Mouse (Mus musculus) embryonic facial prominence, embryonic 13.5 days (tissue): ENCODE data around the gene Ift80. TPM values are rescaled to one million over a fixed set of nuclear protein-coding genes. Genes with fewer than 3 reads are reported as not detected.
A peak's percentile ranks its signal among the peaks of the same experiment; 100 is the strongest.

ENCODE experiments used
- ATAC-seq: fragments of 200-750 bp; cut with Nextera tagmentation; 2 replicates; pipeline ENCODE4 v1.8.0; 2017; ENCODE audit warnings: low read depth; ENCODE audit not compliant: insufficient number of reproducible peaks, insufficient read depth, low FRiP score, low TSS enrichment
- H3K27ac ChIP-seq: fragments of 300-500 bp; sonication (generic); 2 replicates; pipeline ENCODE4 v1.5.1; 2015; ENCODE audit warnings: moderate library complexity, mild to moderate bottlenecking, inconsistent platforms
- H3K27me3 ChIP-seq: fragments of 300-500 bp; sonication (generic); 2 replicates; pipeline ENCODE4 v1.6.1; 2015; ENCODE audit warnings: mild to moderate bottlenecking, inconsistent platforms
- H3K36me3 ChIP-seq: fragments of 300-500 bp; sonication (generic); 2 replicates; pipeline ENCODE4 v1.6.1; 2015; ENCODE audit warnings: mild to moderate bottlenecking, inconsistent platforms
- H3K4me1 ChIP-seq: fragments of 300-500 bp; sonication (generic); 2 replicates; pipeline ENCODE4 v1.6.1; 2015; ENCODE audit warnings: inconsistent platforms
- H3K4me2 ChIP-seq: fragments of 300-500 bp; sonication (generic); 2 replicates; pipeline ENCODE4 v1.6.1; 2015; ENCODE audit warnings: moderate library complexity, mild to moderate bottlenecking, inconsistent platforms
- H3K4me3 ChIP-seq: fragments of 300-500 bp; sonication (generic); 2 replicates; pipeline ENCODE4 v1.5.1; 2015; ENCODE audit warnings: mild to moderate bottlenecking, inconsistent platforms
- H3K9ac ChIP-seq: fragments of 300-500 bp; sonication (generic); 2 replicates; pipeline ENCODE4 v1.6.1; 2015; ENCODE audit warnings: mild to moderate bottlenecking, inconsistent platforms
- H3K9me3 ChIP-seq: fragments of 300-500 bp; sonication (generic); 2 replicates; pipeline ENCODE4 v1.6.1; 2016; ENCODE audit warnings: inconsistent platforms
- WGBS: fragments of 180-500 bp; shearing (Covaris S2); methylation state at CpG from one replicate; pipeline ENCODE4 v1.1.7; 2015; ENCODE audit warnings: mixed read lengths; 5-methylcytosine and 5-hydroxymethylcytosine counted together
- polyA plus RNA-seq: library from polyadenylated mRNA; unstranded; fragments of >200 nt; fragmentation: Nextera tagmentation; extraction: Ambion mirVana; gene quantifications from 2 replicates; pipeline ENCODE4 v1.2.1, GENCODE M21; 2015

Ift80 gene
- polyA plus RNA-seq, 1 experiment from 2014 or later: 18.6 TPM

DNA sequence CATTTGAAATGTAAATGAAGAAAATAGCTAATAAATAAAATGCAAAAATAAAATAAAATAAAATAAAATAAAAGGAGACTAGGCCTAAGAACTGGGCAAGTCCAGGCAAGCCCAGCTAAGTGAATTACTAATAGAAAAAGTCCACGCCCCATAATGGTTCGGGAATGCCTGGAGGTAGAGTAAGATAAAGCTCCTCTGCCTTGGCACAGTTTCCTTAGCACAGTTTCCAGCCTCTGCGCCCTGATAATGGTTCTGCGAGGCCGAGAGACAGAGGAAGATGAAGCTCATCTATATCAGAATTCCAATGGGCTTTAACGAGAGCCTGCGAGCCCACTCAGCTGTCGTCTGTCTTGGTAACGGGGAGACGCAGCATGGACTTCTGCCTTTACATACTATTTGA is 25.2 kb downstream of the Ift80 start:
- no peak for ATAC-seq
- Histone ChIP-seq H3K27ac (no peak overlapping the region), H3K9me3 (no peaks in the 10 kb centered on the region), H3K4me2 (no peak overlapping the region), H3K27me3 (no peaks in the 10 kb centered on the region), H3K9ac (no peak overlapping the region), H3K4me1 (peaks cover 15% of the 10 kb centered on the region), H3K4me3 (no peak overlapping the region), H3K36me3 (peaks cover 7% of the 10 kb centered on the region)
- WGBS: 88% methylated on average over 10 of the region's 10 CpGs

DNA sequence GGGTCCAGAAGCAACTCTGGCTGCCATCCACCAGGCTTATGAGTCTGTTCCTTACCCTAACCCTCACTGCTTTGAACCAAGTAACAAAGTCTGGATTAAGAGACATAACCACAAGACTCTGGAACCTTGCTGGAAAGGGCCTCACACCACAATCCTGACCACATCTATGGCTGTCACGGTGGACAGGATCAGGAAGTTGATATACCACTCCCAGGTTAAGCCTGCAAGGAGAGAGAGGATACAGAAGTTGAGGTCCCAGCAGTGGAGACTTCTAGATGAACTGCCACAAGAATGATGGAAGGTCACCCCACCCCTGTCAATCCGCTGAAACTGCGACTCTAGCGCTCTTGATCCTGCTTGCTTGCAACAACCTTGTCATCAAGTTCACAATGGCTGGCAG is 26.7 kb downstream of the Ift80 start:
- Histone ChIP-seq H3K27ac (no peak overlapping the region), H3K4me3 (no peak overlapping the region), H3K4me1 (peaks cover 15% of the 10 kb centered on the region), H3K36me3 (peaks cover 7% of the 10 kb centered on the region), H3K9ac (no peak overlapping the region), H3K4me2 (no peak overlapping the region), H3K27me3 (no peaks in the 10 kb centered on the region), H3K9me3 (no peaks in the 10 kb centered on the region)
- no peak for ATAC-seq
- WGBS: 90% methylated on average over 4 of the region's 4 CpGs

DNA sequence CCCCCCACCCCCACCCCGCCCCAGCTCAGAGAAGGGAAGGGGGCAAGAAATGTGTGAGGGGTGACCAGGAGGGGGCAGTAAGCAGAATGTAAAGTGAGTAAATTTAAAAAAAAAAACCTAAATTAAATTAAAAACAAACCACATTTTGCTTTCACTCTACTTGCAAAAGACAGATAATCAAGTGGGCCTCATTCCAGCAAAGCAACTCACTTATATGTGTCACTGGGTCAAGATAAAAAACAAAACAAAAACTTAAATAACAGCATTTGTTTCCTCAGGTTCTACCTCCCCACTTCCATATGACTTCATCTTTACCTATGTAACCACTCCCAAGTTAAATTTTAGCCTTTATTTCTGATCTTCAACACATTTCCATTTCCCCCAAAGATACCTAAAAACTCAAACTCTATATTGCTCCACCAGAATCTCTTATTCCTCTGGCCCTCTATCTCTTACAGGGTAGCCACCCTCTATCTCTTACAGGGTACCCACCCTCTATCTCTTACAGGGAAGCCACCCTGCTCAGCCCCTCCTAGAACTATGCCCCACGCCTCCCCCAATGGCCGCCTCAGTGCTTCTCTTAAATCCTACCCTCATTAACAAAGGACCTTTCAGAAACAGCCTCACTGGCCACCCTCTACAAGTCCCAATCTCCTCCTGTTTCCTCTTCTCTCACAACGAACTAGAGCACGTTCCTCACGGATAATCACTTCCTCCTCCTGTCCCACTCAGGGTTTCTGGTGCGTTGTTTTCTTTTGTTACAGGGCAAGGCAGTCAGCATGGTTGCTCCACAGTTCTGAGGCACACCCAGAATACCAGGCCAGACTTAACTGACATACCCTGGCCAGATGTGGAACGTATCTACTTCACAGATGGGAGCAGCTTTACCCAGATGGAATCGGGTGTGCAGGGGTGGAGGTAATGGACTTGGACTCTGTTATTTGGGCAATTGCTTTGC is 28.6 kb downstream of the Ift80 start:
- ATAC-seq: no peak
- Histone ChIP-seq H3K9me3 (no peaks in the 10 kb centered on the region), H3K27me3 (no peaks in the 10 kb centered on the region), H3K4me1 (peaks cover 15% of the 10 kb centered on the region), H3K4me2 (no peak overlapping the region), H3K36me3 (0 out of 2 replicates have a peak, but pooled peaks cover 4% of the 10 kb centered on the region), H3K27ac (peak overlapping the region; percentile 39), H3K4me3 (no peak overlapping the region), H3K9ac (no peak overlapping the region)
- 42% methylated on average over 9 of the region's 9 CpGs for WGBS

DNA sequence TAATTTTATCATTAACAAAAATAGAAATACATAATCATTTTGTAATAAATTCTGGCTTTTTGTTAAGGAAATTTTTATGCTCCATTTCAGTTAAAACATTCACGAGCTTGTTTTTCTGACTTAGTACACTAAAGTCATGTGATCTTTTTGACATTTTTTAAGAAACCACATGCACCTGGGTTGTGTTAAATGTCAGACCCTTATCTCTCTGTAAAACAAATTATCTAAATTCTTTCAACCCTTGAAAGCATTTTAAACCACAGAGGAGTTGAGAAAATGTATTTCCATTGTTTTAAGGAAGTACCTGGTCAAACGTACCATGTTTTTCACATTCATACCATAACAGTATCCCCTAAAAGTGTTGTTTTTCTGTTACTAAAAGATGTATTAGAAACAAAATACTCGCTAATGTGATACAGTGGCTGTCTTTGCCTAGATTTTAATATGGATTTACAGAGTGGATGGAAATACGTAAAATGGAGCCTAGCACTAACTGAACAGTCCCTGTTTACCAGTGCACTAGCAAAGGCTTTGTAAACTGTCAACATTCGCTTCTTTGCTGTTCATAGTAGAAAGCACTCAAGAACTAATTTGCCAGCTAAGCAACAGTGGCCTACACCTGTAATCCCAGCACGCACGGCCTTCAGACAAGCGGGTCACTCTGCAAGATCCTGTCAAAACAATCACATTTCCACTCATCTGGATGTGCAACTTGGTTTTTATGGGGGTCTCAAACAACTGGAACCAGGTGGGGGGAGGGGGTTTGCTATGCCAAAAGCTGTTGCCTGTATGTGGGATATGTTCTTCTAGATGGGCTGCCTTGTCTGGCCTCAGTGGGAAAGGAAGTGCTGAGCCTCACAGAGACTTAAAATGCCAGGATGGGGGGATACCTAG is 29.5 kb downstream of the Ift80 start:
- no peak for ATAC-seq
- H3K9ac ChIP-seq: no peak overlapping the region
- H3K9me3 ChIP-seq: no peaks in the 10 kb centered on the region
- no peak overlapping the region for H3K4me2 ChIP-seq
- no peaks in the 10 kb centered on the region for H3K27me3 ChIP-seq
- no peak overlapping the region for H3K4me3 ChIP-seq
- peak overlapping the region; percentile 28 for H3K27ac ChIP-seq
- H3K4me1 ChIP-seq: peaks cover 15% of the 10 kb centered on the region
- H3K36me3 ChIP-seq: 0 out of 2 replicates have a peak, but pooled peaks cover 4% of the 10 kb centered on the region
- WGBS: 73% methylated on average over 8 of the region's 8 CpGs

DNA sequence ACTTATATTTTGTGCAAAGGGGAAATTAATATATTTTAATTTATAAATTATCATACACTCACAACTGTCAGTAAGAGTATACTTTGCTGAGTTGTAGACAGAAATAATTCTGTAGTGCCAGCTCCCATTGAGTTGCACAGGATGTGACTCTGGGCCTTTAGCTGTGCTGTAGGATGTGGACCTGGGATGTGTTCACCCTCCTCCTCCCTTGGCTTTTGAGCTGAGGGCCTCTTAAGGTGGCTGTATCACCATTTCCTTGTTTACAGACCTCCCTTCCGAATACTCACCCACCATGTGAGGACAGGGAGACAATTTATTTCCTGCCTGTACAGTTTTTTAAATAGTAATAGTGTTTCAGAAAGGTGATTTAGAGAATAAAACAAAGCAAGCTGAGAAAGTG is 30.8 kb downstream of the Ift80 start:
- Histone ChIP-seq H3K27ac (no peak overlapping the region), H3K4me1 (peaks cover 15% of the 10 kb centered on the region), H3K9ac (no peak overlapping the region), H3K4me2 (no peak overlapping the region), H3K4me3 (no peak overlapping the region), H3K9me3 (no peaks in the 10 kb centered on the region), H3K27me3 (no peaks in the 10 kb centered on the region), H3K36me3 (peaks cover 8% of the 10 kb centered on the region; the same call in 1 of the 2 replicates)
- no peak for ATAC-seq
- 82% methylated on average over 1 of the region's 1 CpGs for WGBS

DNA sequence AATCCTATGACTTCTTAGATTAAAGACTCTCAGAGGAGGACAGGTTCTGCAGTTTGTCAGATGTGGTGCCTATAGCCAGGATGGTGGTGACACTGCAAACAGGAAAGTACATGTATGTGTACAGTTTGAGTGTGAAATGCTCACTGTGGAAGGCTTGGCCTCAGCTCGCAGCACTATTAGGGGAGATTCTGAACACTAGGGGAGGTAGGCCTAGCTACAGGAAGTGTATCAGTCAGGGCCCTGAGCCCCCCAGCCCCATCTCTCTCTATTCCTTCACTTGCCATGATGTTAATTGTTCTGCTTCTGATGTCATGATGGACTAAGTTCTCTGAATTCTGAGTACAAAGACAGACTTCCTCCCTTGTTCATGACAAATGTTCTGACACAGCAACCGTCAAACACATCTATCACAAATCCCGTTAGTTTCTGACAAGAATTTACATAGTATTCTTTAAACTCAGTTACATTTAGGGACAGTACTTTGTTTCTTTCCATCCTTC is 35.2 kb downstream of the Ift80 start:
- ATAC-seq: no peak
- no peak overlapping the region for H3K9ac ChIP-seq
- H3K9me3 ChIP-seq: no peaks in the 10 kb centered on the region
- no peak overlapping the region for H3K4me2 ChIP-seq
- no peak overlapping the region for H3K4me3 ChIP-seq
- no peaks in the 10 kb centered on the region for H3K4me1 ChIP-seq
- H3K27ac ChIP-seq: no peak overlapping the region
- peaks cover 37% of the 10 kb centered on the region for H3K36me3 ChIP-seq
- no peaks in the 10 kb centered on the region for H3K27me3 ChIP-seq
- 87% methylated on average over 3 of the region's 3 CpGs for WGBS

DNA sequence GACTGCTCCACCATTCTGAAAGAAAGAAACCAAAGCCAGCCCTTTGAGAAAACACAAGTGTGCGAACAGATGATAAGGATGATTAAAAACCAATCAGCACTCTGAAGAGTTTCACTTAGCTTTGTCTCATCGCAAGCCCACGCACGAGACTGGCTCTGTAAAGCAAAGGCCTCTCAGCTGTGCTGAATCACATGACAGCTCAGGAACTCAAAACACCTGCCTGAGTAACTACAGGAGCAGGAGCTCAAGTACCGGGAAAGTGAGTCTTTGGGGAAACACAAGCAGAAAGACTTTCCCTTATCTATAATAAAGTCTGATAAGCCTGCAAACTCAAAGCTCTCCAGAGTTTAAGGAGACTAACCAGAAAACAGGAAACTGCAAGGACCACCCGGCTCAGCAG is 37.0 kb downstream of the Ift80 start:
- Histone ChIP-seq H3K36me3 (peaks cover 41% of the 10 kb centered on the region), H3K4me1 (no peaks in the 10 kb centered on the region), H3K4me2 (no peak overlapping the region), H3K9me3 (no peaks in the 10 kb centered on the region), H3K27me3 (no peaks in the 10 kb centered on the region), H3K9ac (no peak overlapping the region), H3K27ac (no peak overlapping the region), H3K4me3 (no peak overlapping the region)
- ATAC-seq: no peak
- 76% methylated on average over 6 of the region's 6 CpGs for WGBS

DNA sequence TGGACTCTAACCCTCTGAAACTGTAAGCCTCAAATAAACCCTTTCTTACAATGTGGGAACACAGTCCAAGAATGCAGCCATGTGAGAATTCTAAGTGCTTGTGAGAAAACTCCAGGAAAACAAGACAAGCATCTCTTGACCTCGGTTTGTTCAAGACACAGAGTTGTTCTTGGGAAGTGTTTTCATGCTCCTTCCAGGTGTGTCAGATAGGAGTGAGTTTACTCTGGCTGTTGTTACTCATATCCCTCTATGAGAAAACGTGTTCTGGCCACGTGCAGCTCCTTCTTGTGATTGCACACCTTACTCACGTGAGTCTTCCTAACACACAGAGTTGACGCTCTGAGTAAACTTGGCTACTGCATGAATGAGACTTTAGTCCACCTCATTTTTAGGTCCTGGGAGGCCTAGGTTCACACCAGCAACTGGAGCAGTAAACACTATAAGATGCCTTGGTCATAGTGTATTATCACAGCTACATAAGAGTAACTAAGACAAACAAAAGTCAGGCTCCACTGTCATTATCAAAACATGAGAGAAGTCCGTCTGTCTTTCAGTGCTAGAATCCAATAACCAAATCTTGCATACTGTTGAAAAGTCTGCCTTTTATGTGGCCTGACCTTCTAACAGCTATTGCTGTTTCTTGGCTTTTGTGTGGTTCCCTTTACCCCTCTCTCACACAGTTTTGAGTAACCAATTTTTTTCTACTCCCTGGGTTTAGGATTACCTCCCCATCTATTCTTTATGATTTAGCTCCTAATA is 37.7 kb downstream of the Ift80 start:
- ATAC-seq: no peak
- H3K9me3 ChIP-seq: no peaks in the 10 kb centered on the region
- H3K4me2 ChIP-seq: no peak overlapping the region
- no peak overlapping the region for H3K9ac ChIP-seq
- WGBS: 91% methylated on average over 6 of the region's 6 CpGs
- H3K36me3 ChIP-seq: peaks cover 41% of the 10 kb centered on the region
- no peaks in the 10 kb centered on the region for H3K4me1 ChIP-seq
- H3K27me3 ChIP-seq: no peaks in the 10 kb centered on the region
- H3K27ac ChIP-seq: no peak overlapping the region
- no peak overlapping the region for H3K4me3 ChIP-seq

DNA sequence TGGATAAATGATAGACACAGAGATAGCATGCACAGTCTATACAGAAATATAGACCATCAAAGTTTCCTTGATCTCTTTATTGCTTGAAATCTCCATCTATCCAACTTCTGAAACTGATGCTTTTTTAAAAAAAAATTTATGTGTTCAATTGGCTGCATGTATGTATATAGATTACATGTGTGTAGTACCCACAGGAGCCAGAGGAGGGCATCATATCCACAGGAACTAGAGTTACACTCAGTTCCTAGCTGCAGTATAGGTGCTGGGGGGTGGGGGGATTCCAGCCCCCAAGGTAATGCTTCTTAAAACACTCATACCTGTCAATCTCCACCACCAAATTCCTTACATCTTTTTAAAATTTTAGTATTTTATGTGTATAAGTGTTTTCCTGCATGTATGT is 39.7 kb downstream of the Ift80 start:
- no peak overlapping the region for H3K27ac ChIP-seq
- no peak overlapping the region for H3K9ac ChIP-seq
- no peaks in the 10 kb centered on the region for H3K9me3 ChIP-seq
- no peak overlapping the region for H3K4me3 ChIP-seq
- no peak overlapping the region for H3K4me2 ChIP-seq
- no peak for ATAC-seq
- H3K4me1 ChIP-seq: no peaks in the 10 kb centered on the region
- no peaks in the 10 kb centered on the region for H3K27me3 ChIP-seq
- H3K36me3 ChIP-seq: peaks cover 53% of the 10 kb centered on the region

DNA sequence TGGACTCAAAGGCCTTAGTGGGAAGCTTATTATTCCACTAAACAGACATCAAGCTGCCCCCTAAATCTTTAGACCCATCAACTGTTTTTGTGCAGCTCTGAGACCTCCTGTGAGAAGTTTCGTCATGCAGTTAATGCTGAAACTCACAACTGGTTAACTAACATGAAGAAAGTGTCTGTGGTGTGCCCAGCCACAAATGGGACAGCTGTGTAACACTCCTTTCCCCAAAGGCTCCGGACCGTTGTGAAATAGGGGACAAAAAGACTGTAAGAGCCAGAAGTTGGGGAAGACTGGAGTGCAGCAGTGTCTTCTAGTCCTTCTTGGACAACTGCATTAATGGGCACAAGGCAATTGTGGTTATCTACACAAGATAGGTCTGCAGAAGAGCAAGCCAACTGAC is 47.0 kb downstream of the Ift80 start:
- H3K36me3 ChIP-seq: peaks cover 12% of the 10 kb centered on the region
- WGBS: 86% methylated on average over 3 of the region's 3 CpGs
- H3K9ac ChIP-seq: no peak overlapping the region
- no peak overlapping the region for H3K27ac ChIP-seq
- 0 out of 2 replicates have a peak, but pooled peaks cover 2% of the 10 kb centered on the region for H3K4me1 ChIP-seq
- no peaks in the 10 kb centered on the region for H3K9me3 ChIP-seq
- no peaks in the 10 kb centered on the region for H3K27me3 ChIP-seq
- no peak overlapping the region for H3K4me2 ChIP-seq
- no peak overlapping the region for H3K4me3 ChIP-seq
- no peak for ATAC-seq

DNA sequence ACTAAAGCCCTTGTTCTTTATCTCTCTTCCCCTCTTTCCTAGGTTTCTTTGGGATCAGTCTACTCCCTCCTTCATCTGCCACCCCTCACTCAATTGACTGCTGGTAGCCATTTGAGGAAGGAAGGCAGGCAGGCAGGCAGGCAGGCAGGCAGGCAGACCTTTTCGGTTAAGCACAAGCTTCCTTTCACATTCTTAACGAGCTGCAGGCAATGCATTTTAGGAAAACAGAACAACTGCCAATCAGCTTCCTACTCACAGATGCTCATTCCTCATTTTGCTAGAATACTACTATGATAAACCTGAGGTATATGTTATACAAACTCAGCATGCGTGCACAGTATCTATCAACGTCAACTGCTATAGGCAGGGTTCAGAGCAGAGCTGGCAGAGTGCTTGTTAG is 47.9 kb downstream of the Ift80 start:
- 0 out of 2 replicates have a peak, but pooled peaks cover 2% of the 10 kb centered on the region for H3K4me1 ChIP-seq
- 48% methylated on average over 4 of the region's 4 CpGs for WGBS
- H3K4me3 ChIP-seq: no peak overlapping the region
- H3K9ac ChIP-seq: no peak overlapping the region
- H3K4me2 ChIP-seq: no peak overlapping the region
- H3K27ac ChIP-seq: no peak overlapping the region
- no peaks in the 10 kb centered on the region for H3K9me3 ChIP-seq
- peaks cover 12% of the 10 kb centered on the region; the same call in 1 of the 2 replicates for H3K36me3 ChIP-seq
- H3K27me3 ChIP-seq: no peaks in the 10 kb centered on the region
- ATAC-seq: no peak
